Mouse (Mus musculus) heart, embryonic 11.5 days (tissue): ENCODE results near the gene Vti1a. TPM values are rescaled to one million over a fixed set of nuclear protein-coding genes. Genes with fewer than 3 reads are reported as not detected.

Source experiments
- ATAC-seq: fragments of 200-750 bp; cut with Nextera tagmentation; replicated peaks from 2 replicates; pipeline ENCODE4 v1.8.0; 2017; ENCODE audit warnings: moderate library complexity; ENCODE audit not compliant: insufficient number of reproducible peaks, low FRiP score, low TSS enrichment
- H3K27ac ChIP-seq: fragments of 300-500 bp; sonication (generic); 2 replicates; pipeline ENCODE4 v1.5.1; 2014; ENCODE audit warnings: mild to moderate bottlenecking, low read depth, low read length
- H3K27me3 ChIP-seq: fragments of 300-500 bp; sonication (generic); 2 replicates; pipeline ENCODE4 v1.6.1; 2014; ENCODE audit warnings: mild to moderate bottlenecking, low read length, mixed read lengths; ENCODE audit not compliant: control insufficient read depth, insufficient read depth
- H3K36me3 ChIP-seq: fragments of 300-500 bp; sonication (generic); 2 replicates; pipeline ENCODE4 v1.6.1; 2014; ENCODE audit warnings: mild to moderate bottlenecking, low read length, moderate library complexity, mixed read lengths; ENCODE audit not compliant: control insufficient read depth, insufficient read depth
- H3K4me1 ChIP-seq: fragments of 300-500 bp; sonication (generic); 2 replicates; pipeline ENCODE4 v1.6.1; 2014; ENCODE audit warnings: low read length; ENCODE audit not compliant: control insufficient read depth, insufficient read depth
- H3K4me2 ChIP-seq: fragments of 300-500 bp; sonication (generic); 2 replicates; pipeline ENCODE4 v1.6.1; 2014; ENCODE audit warnings: mild to moderate bottlenecking, moderate library complexity
- H3K4me3 ChIP-seq: fragments of 300-500 bp; sonication (generic); 2 replicates; pipeline ENCODE4 v1.5.1; 2014; ENCODE audit warnings: low read depth, low read length
- H3K9ac ChIP-seq: fragments of 300-500 bp; sonication (generic); 2 replicates; pipeline ENCODE4 v1.6.1; 2014; ENCODE audit warnings: mild to moderate bottlenecking, low read depth, low read length, moderate library complexity
- H3K9me3 ChIP-seq: fragments of 300-500 bp; sonication (generic); replicated peaks from 2 replicates; pipeline ENCODE4 v1.6.1; 2016; ENCODE audit warnings: low read length; ENCODE audit not compliant: control insufficient read depth
- WGBS: fragments of 180-500 bp; shearing (Covaris S2); extraction: QIAGEN DNeasy Blood & Tissue Kit; methylation state at CpG from one replicate; pipeline ENCODE4 v1.1.7; 2014; ENCODE audit not compliant: insufficient replicate concordance; 5-methylcytosine and 5-hydroxymethylcytosine counted together
- polyA plus RNA-seq: library from polyadenylated mRNA; unstranded; fragments of >200 nt; fragmentation: Nextera tagmentation; extraction: Ambion mirVana; gene quantifications from 2 replicates; pipeline ENCODE4 v1.2.1, GENCODE M21; 2014

The Vti1a gene
- polyA plus RNA-seq, 1 experiment from 2014 or later, result 19.0 TPM

DNA sequence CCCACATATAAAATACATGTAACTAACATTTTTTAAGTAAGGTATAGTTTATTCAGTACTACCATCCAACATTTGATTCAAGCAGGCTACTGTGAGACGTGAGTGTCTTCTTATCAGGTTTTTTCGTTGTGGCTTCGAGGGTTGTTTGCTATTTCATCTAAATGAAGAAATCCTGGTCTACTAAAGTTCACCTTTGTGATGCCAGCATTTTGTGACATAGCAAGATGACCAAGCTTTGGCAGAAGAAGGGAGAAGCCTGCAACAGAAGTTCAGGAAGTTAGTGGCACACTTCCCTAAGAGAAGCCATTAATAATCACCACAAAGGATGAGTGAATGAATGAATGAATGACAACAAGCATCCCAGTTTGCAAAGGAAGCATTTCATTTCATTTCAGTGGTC lies 278.4 kb downstream of the Vti1a start:
- no peaks in the 10 kb centered on the region for H3K36me3 ChIP-seq
- no peak overlapping the region for H3K9ac ChIP-seq
- H3K27me3 ChIP-seq, result no peaks in the 10 kb centered on the region
- H3K4me3 ChIP-seq, result no peak overlapping the region
- peaks cover 46% of the 10 kb centered on the region for H3K4me1 ChIP-seq
- H3K27ac ChIP-seq, result no peak overlapping the region
- no peak for ATAC-seq
- WGBS, result 70% methylated on average over 3 of the region's 3 CpGs
- no peaks in the 10 kb centered on the region for H3K9me3 ChIP-seq
- H3K4me2 ChIP-seq, result no peak overlapping the region

DNA sequence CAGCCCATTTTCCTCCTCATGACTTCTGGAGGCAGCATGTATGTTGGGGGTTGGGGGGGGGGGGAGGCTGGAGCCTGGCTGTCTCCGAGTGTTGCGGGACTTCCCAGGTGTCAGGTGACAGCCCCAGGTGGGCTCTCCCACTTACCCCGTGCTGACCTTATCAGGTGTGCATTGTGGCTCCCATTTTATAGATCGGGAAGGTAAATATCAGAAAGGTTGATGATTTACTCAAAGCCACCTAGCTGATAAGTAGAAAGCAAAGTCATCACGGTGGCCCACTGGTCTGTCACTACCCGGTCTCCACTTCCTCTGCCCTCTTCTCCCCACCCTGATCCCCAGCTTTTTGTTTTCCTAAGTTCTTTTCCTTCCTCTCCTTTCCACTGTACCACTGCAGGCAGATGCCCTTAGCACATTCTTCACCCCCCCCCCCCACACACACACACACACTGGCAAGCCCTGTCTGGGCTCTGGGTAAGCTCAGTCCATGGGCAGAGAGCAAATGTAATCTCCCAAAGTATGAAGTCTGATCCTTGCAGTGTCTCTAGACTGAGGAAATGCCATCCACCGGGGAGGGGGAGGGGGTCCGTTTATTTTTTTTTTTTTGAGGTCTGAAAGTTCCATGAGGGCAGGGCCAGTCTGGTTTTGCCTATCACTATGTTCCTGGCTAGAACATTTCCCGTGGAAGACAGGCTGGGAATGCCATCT lies 280.0 kb downstream of the Vti1a start:
- H3K4me3 ChIP-seq, result no peak overlapping the region
- no peaks in the 10 kb centered on the region for H3K9me3 ChIP-seq
- H3K4me2 ChIP-seq, result peak overlapping the region; percentile 38
- no peak overlapping the region; the same call in 1 of the 2 replicates for H3K9ac ChIP-seq
- no peaks in the 10 kb centered on the region for H3K36me3 ChIP-seq
- H3K4me1 ChIP-seq, result peaks cover 51% of the 10 kb centered on the region
- H3K27ac ChIP-seq, result peak overlapping the region; percentile 71
- no peaks in the 10 kb centered on the region for H3K27me3 ChIP-seq
- ATAC-seq, result peak; percentile 35; the same call in 1 of the 2 replicates
- WGBS, result 15% methylated on average over 9 of the region's 9 CpGs

DNA sequence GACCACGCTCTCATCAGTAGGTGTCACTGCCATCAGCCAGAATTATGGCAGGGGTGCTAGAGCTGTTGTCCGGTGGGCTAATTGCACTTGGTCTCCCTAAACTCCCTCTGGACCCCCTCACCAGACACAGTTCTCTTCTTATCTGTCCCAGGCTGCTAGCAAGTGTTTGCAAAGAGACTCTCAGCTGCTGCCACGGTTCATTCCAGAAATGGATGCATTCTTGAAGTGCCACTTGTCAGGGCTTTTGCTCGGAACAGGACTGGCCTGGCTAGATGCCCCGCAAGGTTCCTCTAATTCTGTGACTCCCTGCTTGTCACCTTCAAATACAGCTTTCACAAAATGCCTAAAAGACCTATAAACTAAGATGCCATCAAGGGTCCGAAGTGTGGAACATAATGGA lies 280.7 kb downstream of the Vti1a start:
- 33% methylated on average over 6 of the region's 6 CpGs for WGBS
- ATAC-seq, result no peak

DNA sequence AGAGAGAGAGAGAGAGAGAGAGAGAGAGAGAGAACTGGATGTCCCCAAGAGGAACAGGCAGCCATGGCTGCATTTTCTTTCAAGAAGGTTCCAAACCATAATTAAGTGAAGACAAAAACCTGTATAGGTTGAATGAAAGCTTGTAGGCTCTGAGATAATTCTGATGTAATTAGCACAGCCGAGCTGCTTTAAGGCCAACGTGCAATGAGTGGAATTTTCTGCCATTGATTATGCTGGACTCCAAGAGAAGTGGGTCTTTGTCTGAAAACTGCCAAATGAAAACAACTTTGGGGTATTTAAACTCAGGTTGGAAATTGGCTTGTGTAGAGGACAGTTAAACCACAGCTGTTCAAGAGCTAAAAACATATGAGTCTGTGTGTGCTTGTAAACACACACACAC lies 281.2 kb downstream of the Vti1a start:
- Histone ChIP-seq H3K36me3 (no peaks in the 10 kb centered on the region), H3K4me1 (peaks cover 51% of the 10 kb centered on the region), H3K27me3 (no peaks in the 10 kb centered on the region), H3K4me3 (no peak overlapping the region), H3K9ac (no peak overlapping the region), H3K4me2 (no peak overlapping the region), H3K9me3 (no peaks in the 10 kb centered on the region), H3K27ac (peak overlapping the region; percentile 71)
- 42% methylated on average over 2 of the region's 2 CpGs for WGBS
- no peak for ATAC-seq

More for the DNA sequence above, 280.7 kb downstream of the Vti1a start:
- Histone ChIP-seq H3K4me2 (peak overlapping the region; percentile 38), H3K9me3 (no peaks in the 10 kb centered on the region), H3K4me3 (no peak overlapping the region), H3K9ac (no peak overlapping the region), H3K27ac (peak overlapping the region; percentile 71), H3K36me3 (no peaks in the 10 kb centered on the region), H3K4me1 (peaks cover 51% of the 10 kb centered on the region), H3K27me3 (no peaks in the 10 kb centered on the region)

DNA sequence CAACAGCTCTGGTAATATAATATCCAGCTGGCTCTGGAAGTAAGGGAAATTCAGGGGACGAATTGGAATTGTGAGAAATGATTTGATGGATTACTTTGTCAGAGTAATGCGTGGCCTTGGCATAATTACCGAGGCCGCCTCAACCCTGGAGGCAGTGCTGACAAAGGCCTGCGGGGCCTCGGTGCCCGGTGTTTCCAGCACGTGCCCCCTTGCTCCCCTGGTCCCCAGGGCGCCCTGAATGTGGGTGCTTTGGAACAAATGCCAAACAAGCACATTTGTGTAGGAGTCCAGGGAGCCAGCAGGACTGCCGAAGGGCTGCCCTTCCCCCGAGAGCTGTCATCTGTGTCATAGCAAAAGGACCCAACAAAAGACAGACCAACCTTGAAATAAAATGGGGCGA lies 281.9 kb downstream of the Vti1a start:
- H3K27ac ChIP-seq, result no peak overlapping the region

DNA sequence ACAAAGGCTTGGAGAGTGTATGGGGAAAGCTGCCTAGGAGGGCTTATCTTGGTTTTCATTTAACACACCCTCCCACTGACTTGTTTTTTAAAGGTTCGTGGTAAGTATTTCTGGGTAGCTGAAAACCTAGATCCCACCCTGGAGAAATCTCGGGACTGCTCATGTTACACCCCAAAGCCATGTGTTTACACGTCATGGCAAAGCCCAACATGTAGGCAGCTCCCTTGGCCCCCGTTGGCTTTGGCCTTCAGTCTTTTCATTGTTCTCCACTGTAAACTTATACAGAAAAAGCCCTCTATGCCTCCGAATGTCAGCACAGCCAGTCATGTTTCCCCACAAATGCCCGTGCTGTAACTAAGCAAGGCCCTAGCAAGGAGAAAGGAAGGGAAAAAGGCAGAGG lies 283.0 kb downstream of the Vti1a start:
- Histone ChIP-seq H3K9me3 (no peaks in the 10 kb centered on the region), H3K36me3 (no peaks in the 10 kb centered on the region), H3K4me1 (peaks cover 46% of the 10 kb centered on the region), H3K4me3 (no peak overlapping the region), H3K4me2 (no peak overlapping the region; the same call in 1 of the 2 replicates), H3K27me3 (no peaks in the 10 kb centered on the region), H3K9ac (0 out of 2 replicates have a peak overlapping the region, but pooled peaks have one; percentile 10), H3K27ac (peak overlapping the region; percentile 35; the same call in 1 of the 2 replicates)
- 53% methylated on average over 6 of the region's 6 CpGs for WGBS
- ATAC-seq, result no peak

More for the DNA sequence above, 281.9 kb downstream of the Vti1a start:
- WGBS, result 63% methylated on average over 12 of the region's 12 CpGs
- Histone ChIP-seq H3K27me3 (no peaks in the 10 kb centered on the region), H3K9me3 (no peaks in the 10 kb centered on the region), H3K9ac (no peak overlapping the region), H3K36me3 (no peaks in the 10 kb centered on the region), H3K4me1 (peaks cover 51% of the 10 kb centered on the region), H3K4me2 (no peak overlapping the region), H3K4me3 (no peak overlapping the region)
- ATAC-seq, result no peak

DNA sequence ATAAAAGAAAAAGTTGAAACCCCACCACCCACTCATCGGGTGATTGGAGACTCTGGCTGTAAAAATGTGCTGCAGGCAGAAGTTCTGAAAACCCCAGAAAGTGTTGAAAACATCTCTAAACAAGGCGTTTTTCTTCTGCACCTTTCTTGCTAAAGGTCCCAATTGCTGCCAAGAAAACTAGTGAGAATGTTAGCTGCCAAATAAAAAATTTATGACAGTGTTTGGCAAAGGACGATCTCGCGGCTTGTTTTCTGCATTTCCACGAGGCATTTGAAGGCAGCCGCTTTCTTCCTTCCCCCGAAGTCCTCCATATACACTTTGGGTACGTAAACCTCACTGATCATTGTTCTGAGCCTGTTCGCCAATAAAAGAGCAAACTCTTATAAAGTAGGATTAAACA lies 291.6 kb downstream of the Vti1a start:
- Histone ChIP-seq H3K4me2 (no peak overlapping the region), H3K4me1 (peaks cover 3% of the 10 kb centered on the region), H3K9ac (no peak overlapping the region), H3K36me3 (no peaks in the 10 kb centered on the region), H3K27me3 (no peaks in the 10 kb centered on the region), H3K4me3 (no peak overlapping the region), H3K27ac (no peak overlapping the region), H3K9me3 (no peaks in the 10 kb centered on the region)
- 86% methylated on average over 10 of the region's 10 CpGs for WGBS
- ATAC-seq, result no peak

DNA sequence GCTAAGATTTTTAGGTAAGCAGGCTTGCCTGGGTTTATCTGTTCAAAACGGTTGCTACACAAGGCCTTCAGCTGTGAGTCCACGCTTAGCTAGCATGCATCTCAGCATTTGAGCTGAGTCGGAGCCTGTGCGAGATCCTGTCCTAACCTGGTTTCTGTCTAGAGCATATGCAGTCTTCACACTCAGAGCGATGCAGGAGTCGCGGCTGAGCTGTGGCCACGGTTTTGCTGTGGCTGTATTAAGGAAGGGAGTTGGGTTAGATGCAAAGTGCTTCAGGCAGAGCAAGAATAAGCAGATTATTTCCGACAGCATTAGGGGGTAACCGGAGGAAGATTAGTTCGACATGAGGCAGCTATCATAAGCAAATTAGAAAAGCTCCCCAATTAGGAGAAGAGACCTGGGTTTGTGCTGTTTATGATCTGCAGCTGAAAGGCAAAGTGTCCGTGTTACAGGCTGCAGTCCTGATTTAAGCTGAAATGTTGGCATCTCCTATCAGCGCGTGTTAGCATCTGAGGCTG lies 292.8 kb downstream of the Vti1a start:
- Histone ChIP-seq H3K9me3 (no peaks in the 10 kb centered on the region), H3K27me3 (no peaks in the 10 kb centered on the region), H3K9ac (no peak overlapping the region), H3K4me3 (no peak overlapping the region), H3K36me3 (no peaks in the 10 kb centered on the region), H3K4me2 (no peak overlapping the region), H3K4me1 (peaks cover 3% of the 10 kb centered on the region), H3K27ac (no peak overlapping the region)
- ATAC-seq, result no peak
- 79% methylated on average over 14 of the region's 14 CpGs for WGBS

DNA sequence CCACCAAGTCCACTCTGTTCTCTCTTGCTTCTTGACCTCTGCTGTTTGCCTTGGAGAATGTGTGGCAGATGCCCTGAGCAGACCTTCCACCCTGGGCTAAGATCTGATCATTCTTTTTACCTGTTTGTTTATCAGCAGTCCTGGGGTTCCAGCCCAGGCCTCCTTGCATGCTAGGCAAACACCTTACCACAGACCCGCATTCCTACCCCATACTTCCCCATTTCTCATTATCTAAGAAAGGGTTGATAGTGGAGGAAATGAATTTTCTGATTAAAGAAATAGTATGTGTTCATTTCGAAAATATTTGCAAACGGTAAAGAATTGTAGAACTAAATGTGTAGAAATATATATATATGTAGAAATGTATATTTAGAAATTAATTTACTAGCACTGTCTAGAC lies 293.7 kb downstream of the Vti1a start:
- H3K9ac ChIP-seq, result no peak overlapping the region
- no peak overlapping the region for H3K27ac ChIP-seq
- H3K4me3 ChIP-seq, result no peak overlapping the region
- no peaks in the 10 kb centered on the region for H3K36me3 ChIP-seq
- no peaks in the 10 kb centered on the region for H3K27me3 ChIP-seq
- WGBS, result 85% methylated on average over 3 of the region's 3 CpGs
- peaks cover 3% of the 10 kb centered on the region for H3K4me1 ChIP-seq
- ATAC-seq, result no peak
- H3K9me3 ChIP-seq, result no peaks in the 10 kb centered on the region
- H3K4me2 ChIP-seq, result no peak overlapping the region
